Mouse (Mus musculus): ENCODE results near the gene Bzw1.
"Not testable (repeated sequence)": the region's sequence is repeated elsewhere in the genome, so short reads cannot be mapped to it uniquely, and the experiment has no call there.

Gene Bzw1

DNA sequence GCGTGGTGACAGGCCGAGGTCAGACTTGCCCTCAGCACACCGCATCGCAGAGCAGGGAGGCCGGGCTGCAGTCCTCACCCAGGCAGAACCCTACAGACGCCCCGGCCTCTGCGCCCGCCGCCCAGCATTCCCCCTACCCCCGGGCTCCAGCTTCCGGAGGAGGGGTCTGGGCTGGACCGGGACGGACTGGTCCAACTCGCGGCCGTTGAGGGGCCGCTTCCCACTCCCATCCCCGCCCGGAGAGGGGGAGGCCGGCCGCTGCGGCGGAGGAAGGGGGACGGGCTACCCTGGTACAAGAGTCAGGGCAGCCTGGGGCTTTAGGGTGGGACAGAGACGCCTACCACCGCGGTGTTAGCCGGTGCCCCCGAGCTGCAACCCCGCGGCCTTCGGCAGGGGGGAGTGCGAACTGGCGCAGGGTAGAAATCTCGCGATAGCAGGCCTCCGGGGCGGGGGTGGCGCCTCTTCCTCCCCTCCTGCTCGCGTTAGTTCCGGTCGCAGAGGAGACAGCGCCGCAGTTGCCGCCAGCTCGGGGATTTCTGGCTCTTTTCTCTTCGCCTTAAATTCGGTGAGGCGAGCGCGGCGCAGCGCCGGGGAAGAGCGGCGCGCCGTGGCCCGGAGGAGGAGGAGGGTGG, at the start of gene Bzw1:
TSS of gene Bzw1 (plus strand) at position 247 of the 632 bp plus-strand sequence.
- DNase-seq = peak; percentile 93

DNA sequence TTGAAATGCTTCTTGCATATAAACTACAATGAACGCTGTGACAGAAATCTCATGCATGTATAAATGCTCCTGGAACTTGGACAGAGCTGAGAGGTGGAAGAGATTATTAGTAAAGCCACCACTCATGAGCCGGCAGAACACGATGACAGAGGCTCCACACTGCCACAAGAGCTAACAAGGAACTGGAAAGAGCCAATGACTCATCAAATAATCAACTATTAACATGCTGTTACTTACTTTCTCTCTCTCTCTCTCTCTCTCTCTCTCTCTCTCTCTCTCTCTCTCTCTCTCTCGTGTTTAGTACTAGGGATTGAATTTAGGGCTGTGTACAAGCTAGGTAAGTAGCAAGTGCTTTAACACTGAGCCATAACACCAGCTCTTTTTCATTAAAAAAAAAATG, 48.8 kb upstream of the Bzw1 start:
- no peak for DNase-seq

DNA sequence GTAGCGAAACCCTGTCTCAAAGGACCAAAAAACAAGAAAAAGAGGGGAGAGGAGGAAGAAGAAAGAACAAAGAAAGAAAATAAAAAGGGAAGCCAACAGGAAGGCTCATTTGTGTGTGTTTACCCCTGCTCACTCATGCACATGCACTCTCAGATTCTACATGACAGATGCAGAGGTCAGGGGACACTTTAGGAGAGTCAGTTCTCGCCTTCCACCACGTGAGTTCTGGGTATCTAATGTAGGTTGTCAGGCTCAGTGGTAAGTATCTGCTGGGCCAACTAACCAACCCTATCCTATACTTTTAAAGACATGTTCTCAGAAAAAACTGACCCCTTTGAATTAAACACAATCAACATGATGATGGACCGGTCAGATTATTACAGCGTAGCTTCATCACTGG, 48.1 kb upstream of the Bzw1 start:
- DNase-seq = no peak

DNA sequence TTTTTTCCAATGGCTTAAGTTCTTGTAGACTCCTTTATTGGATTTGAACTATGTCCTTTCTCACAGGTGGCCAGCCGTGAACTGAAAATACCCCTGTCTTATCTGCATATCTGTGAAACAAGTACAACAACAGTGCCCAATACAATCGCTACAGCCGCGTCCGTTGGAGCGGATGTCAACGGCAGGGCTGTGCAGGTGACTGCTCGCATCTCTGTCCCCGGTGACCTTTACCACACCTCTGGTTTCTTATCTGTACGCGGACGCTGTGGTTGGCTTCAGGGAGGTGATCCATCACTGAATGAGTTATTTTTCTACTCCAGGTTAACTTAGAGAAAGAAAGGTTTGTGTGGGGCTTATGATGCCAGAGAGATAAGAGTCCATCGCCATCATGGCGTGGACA, 46.5 kb upstream of the Bzw1 start:
- no peak for DNase-seq

DNA sequence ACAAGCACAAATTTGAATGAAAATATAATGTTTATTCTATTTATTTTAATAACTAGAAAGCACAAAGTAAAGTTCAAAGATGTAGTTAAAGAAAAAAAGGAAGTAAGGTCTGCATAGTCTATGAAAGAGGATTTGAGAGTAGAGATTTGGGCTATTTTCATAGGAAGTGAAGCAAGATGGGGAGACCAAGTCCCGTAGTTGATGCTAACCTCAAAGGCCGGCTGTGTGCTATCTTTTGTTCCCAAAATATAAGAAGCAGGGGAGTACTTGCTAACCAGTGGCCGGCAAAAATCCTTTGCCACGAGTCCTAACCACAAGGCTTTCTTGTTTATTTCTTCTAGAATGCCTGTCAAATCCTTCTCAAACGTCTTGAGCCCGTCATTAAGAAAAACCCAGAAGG, 44.0 kb upstream of the Bzw1 start:
- DNase-seq = no peak

DNA sequence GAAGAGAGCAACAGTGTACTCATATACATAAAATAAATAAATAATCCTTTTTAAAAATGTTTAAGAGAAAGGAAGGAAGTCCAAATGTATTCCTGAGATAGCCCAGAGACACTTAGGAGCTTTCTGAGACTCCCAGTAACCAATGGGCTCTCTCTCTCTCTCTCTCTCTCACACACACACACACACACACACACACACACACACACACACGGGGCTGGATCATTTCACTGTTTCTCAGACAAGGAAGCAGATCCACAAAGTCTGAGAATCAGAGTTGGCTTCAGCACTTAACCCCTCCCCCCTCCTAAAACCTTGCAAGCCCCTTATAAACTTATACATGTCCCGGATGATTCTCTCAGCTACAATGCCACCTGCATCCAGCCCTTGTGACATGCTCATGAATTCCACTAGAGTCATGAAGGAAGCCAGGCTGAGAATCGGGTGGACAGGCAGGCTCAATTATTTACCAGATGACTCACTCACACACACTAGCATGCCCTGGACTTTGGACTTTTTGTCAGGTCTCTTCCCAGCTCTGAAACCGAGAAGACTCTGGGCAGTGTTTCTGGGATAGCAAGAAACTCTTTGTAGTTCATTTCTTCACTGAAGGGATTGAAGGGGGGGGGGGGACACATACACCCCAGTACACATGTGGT, 39.3 kb upstream of the Bzw1 start:
- peak; percentile 23 for DNase-seq

DNA sequence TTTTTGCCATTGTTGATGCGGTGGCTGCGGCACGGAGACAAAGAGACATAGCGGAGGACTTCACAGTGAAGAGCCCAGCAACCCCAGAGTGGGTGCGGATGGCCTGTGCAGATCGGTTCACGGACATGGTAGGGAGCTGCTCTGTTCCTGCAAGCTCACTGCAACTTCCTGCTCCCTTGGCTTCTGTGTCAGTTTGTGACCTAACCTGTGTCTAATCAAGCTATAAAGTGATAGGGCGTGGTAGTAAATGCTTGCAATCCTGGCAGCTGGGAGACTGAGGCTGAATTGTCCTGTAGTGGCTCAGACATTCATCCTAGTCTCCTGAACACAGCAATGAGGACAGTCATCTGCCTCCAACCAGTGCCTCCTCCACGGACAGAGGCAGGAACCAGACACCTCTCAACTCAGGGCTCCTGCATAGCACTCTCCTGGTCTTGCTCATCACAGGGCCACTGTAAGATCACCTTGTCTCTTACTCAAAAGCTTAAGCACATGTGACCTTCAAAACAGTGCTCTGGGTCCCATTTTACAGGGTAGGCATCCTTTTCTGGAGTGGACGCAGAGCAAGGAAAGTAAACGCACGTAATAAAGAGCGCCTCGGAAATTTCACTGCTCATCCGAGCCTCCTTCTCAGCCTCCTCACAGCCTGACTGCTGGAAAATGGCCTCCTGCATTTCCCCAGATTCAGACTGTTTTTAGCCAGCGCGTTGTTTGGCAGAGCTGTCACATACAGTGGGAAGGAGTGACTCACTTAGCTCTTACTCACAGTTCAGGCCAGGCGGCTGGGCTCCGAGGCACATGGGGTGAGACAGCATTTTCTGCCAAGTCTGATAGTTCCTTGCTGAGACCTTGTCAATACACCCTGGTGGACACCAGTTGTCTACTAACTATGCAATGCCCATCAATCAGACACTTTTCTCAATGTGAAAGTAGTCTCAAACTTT, 33.5 kb upstream of the Bzw1 start:
- no peak for DNase-seq

DNA sequence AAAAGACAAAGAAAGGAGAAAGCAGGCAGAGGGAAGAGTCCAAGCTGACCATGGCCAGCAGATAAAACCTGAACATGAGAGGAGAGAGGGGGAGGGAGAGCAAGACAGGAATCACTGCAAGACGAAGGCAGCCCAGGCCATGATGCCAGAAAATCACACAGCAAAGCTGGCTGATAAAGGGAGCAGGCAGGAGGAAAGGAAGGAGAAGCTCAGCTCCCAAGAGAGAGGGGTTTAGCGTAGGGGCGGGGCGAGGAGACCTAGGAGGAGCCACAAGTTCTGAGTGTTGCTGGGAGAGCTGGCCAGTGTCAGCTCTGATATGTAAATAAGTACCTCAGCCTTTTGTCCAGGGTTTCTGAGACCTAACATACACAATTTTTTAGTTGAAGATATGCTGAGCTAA, 30.4 kb upstream of the Bzw1 start:
- DNase-seq = no peak

DNA sequence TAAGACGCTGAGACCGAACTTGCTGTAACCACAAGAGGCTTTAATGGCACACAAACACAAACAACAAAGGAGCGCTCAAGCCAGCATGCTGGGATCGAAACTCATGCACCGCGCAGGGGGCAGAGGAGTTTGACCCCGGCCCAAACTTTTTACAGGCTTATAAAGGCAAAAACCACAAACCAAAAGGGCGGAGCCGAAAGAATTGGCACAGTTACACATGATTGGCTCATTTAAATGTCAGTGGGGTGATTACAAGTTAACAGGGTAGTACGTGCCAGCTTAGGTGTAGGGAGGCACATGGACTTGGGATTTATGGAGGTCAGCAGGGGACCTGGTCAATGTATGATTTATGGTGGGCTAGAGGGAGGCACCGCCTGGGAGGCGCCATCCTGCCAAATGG, 28.1 kb upstream of the Bzw1 start:
- DNase-seq = no peak

DNA sequence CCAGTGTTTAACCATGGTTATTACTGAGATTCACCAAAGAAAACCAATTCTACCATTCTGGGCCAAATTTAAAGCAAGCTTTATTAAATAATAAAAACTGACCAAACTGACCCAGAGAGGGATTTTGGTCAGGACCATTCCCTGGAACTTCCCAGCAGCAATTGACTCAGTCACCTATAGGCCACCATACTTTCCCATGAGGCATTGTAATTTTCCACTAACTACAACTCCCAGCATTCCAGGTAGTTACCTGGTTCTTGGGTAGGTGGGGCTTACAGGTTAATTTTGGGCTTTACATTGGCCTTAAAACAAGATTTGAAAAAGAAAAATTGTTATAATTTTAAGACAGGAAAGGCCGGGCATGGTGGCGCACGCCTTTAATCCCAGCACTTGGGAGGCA, 26.9 kb upstream of the Bzw1 start:
- DNase-seq = no peak

DNA sequence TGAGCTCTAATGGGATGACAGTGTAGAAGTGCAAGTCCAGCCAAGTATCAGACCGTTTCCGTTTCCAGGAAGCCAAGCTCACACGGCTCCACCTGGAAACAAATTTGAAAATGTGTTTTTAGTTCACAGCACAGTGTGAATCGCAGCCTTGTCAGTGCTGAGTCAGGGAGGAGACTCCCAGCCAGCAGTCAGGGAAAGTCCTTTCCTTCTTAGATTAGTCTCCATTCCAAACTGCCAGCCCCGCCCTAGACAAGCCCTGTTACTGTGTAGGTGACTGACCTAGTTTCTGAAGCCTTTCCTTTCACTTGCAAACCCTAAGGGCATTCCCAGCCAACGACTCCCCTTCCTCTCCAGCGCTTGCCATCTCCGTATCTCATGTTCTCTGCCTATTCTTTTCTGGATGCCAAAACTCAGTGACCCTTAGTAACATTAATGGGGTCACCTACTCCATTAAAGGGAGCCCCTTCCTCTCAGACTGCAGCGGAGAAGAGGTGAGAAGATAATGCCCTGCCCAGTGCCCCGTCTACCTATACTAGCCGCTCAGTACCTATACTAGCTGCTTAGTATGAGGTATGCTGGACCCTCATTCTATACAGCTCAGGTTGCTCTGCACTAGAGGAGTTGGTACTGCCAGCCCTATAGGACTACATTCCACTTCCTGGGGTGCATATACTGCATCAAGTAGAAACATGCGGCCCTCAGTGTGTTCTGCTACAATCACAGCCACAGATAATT, 25.8 kb upstream of the Bzw1 start:
- no peak for DNase-seq

DNA sequence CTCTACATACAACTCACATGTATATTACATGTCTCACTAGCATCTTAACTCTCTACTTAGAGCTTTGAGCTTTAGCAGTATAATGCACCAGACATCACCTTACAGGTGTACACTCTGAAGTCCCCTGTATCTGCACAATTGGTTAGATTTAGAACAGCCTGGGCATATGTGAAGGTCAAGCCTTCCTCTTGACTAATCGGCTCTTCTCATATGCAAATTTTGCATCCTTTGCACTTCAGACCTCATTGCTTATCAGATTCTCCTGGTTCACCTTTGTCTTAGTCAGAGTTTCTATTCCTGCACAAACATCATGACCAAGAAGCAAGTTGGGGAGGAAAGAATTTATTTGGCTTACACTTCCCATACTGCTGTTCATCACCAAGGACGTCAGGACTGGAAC, 23.0 kb upstream of the Bzw1 start:
- no peak for DNase-seq

DNA sequence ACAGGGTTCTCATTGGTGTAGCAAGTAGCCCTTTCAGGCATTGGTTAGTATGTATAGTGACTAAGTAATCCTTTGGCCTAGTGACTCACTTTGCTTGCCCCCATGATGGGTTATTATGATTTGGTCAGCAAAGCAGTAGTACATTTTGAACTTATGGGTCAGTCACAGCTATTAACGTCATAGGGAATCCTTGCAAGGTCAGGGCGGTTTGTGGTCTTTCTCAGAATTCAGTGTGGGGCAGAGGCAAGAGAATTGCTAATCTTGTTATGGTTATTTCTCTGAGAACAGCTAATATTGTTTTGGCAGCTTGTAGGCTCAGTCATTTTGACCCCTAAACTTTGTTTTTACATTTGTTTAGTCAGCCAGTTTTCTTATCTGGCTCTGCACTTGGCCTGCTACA, 18.4 kb upstream of the Bzw1 start:
- not testable (repeated sequence) for DNase-seq

DNA sequence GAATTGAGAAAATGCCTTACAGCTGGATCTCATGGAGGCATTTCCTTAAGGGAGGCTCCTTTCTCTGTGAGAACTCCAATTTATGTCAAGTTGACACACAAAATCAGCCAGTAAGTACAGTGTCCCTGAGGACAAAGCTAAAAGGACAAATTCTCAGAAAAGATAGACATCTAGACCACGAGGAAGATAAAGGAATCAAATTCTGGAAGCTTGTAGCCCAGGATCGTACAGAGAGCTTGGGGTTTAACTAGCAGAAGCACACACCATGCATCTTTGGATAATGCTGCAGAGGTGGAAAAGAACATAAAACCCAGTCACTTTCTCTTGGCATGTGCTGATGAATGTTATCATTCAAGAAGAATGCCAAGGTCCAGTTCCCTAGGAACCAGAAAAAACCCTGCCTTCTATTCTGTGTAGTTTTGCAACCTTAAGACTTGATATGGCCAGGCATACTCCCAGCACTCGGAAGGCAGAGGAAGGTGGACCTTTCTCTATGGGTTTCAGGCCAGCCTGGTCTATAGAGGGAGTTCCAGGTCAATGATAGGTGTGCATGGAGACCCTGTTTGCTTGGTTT, 17.0 kb upstream of the Bzw1 start:
- no peak for DNase-seq

DNA sequence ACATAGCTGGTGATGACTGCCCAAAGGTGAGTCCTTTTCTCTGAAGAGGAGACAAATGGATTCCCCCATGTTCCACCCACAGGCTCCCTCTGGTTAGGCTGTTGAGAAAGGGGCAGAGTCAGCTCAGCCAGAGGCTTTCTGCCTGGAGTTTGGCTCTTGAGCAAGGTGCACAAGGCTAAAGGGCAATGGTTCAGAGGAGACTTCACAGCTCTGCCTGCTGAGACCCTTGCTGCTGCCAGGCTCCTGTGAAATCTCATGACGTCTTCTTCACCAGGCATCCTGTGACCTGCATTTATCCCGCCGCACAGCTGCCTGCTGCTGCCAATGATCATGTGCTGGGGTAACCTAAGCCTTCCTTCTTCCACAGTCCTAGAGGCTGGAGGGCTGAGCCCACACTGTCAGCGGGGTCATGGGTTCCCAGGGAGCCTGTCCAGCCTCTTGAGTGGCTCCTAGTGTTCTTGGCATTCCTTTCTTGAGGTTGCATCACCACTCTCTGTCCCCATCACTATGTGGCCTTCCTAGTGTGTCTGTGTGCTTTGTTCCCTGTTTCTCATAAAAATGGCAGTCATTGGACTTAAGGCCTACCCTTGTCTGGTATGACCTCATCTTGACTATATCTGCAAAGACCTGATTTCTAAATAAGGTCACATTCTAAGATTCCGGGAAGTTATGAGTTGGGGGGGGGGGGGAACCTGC, 10.0 kb upstream of the Bzw1 start:
- no peak for DNase-seq

DNA sequence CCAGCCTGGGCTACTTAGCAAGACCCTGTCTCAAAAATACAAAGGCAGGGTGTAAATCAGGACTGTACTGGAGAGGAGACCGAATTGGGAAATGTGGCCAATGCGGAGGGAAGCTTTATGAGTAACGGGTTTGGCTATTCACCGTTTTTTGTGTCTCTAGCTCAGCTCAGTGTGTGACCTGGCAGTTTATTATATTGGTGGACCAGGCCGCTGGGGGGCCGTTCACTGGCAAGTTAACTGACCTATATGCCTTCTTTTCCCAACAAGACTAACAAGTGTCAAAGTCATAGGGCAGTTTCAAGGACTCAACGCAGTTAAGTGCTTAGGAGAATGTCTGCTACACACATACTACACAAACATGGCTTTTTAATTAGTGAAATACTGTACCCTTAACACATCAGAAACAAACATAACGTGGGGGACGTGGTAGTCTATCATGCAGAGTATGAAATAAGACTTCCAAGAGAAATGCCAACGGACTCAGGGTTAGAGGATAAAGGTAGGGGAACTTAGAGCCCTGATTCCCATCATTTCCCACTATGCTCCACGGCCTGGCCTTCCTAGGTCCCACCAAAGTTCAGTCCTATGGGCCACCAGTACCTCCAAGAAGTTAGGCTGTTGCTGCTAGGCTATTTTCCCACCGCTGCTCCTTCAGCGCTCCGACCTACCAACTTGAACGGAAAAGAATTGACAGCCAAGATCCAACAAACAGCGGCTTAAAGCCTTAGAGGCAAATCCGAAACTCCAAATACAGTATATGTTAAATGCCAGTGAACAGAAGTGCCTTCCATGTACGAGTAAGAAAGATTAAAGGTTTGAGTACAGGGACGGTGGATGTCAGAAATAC, 1.1 kb upstream of the Bzw1 start:
- DNase-seq = no peak

DNA sequence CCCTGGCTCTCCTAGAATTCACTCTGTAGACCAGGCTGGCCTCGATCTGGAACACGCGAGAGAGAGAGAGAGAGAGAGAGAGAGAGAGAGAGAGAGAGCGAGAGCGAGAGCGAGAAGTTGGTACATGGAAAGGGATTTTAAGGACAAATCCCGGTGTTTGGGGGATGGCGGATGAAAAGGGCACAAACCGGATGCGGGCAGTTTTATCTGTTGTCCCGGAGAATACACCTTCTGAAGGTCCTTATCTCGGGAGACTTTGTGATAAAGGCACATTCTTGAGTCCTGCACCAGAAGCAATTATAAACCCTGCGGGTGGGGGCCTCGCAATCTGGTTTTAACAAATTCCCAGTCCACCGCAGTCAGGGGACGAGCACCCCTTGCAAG, 438 bp upstream of the Bzw1 start:
- DNase-seq = no peak

DNA sequence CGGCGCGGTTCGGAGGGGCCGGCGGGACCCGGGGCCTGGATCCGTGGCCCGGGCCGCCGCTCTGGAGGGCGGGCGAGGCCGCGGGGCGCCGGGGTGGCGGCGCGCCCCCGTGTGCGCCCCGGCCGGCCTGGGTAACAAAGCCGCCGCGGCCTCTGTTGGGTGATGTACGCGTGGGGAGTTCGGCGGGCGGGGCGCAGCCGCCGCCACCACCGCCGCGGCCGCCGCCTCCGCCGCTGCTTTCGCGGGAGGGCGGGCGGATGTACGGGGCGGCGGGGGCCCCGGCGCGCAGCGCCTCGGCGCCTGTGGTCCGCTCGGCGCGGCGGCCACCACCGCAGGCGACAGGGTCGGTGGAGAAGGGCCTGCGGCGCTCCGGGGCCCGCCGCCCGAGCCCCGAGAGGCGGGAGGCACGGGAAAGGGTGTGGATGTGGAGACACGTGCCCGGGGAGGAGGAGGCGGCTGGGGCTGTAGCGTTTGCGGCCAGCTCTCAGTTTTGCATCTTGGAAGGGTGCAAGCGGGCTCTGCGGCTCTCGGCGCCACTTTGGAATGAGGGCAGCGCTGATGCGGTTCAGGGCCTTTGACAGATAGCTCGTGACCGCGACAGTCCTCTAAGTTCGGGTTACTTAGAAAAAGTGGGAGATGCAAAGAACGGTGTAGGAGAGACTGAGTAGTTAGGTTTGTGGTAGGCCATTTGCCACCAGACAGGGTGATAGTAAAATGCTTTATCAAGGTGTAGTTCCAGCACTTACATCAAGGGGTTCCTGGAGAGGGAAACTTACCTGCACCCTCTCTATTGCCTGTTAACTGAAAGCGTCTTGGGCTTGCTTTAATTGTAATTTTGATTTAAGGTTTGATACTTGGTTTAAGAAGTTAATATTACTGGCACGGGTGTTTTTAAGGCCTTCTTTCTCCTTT, 842 bp downstream of the Bzw1 start:
- DNase-seq = peak; percentile 64

DNA sequence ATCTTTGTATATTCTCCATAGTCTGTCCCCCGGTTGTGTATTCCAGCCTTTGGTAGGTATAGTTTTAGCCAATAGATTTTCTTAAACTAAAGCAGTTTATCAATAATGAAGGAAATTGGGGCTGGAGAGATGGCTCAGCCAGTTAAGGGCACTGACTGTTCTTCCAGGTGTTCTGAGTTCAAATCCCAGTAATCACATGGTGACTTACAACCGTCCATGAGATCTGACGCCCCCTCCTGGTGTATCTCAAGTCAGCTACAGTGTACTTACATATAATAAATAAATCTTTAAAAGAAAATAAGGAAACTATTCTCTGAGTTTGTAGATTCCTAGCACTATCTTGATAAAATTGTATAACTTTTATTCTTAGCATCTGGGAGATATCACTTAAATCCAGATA, 2.6 kb downstream of the Bzw1 start:
- DNase-seq = no peak

DNA sequence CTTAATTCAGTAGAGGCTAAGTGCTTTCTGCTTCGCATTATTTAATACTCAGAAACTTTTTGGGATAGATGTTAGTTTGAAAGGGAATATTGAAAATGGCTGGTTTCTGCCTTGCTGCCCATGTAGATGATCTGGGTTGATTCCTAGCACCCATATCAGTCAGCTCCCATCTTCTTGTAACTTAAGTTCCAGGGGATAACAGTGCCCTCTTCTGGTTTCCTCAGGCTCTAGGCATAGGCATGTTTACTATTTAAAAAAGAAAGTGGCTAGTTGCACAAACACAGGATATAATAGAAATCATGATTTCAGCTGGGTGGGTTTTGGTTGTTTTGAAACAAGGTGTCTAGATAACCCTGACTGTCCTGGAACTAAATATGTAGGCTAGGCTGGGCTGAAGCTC, 3.5 kb downstream of the Bzw1 start:
- no peak for DNase-seq
